Mouse (Mus musculus) embryonic facial prominence, embryonic 12.5 days (tissue): ENCODE results near the gene Nkx1-2. TPM values are rescaled to one million over a fixed set of nuclear protein-coding genes. Genes with fewer than 3 reads are reported as not detected.

Experiments
- ATAC-seq: fragments of 200-750 bp; cut with Nextera tagmentation; 2 replicates; pipeline ENCODE4 v1.8.0; 2017; ENCODE audit not compliant: insufficient number of reproducible peaks, insufficient read depth, low FRiP score, low TSS enrichment
- H3K27ac ChIP-seq: fragments of 300-500 bp; sonication (generic); 2 replicates; pipeline ENCODE4 v1.5.1; 2016; ENCODE audit warnings: mild to moderate bottlenecking
- H3K27me3 ChIP-seq: fragments of 300-500 bp; sonication (generic); 2 replicates; pipeline ENCODE4 v1.6.1; 2016; ENCODE audit warnings: mild to moderate bottlenecking, moderate library complexity
- H3K36me3 ChIP-seq: fragments of 300-500 bp; sonication (generic); 2 replicates; pipeline ENCODE4 v1.6.1; 2016; ENCODE audit warnings: mild to moderate bottlenecking
- H3K4me1 ChIP-seq: fragments of 300-500 bp; sonication (generic); 2 replicates; pipeline ENCODE4 v1.6.1; 2016
- H3K4me2 ChIP-seq: fragments of 300-500 bp; sonication (generic); replicated peaks from 2 replicates; pipeline ENCODE4 v1.6.1; 2016; ENCODE audit warnings: mild to moderate bottlenecking, moderate library complexity
- H3K4me3 ChIP-seq: fragments of 300-500 bp; sonication (generic); 2 replicates; pipeline ENCODE4 v1.5.1; 2016; ENCODE audit warnings: mild to moderate bottlenecking
- H3K9ac ChIP-seq: fragments of 300-500 bp; sonication (generic); 2 replicates; pipeline ENCODE4 v1.6.1; 2016; ENCODE audit warnings: mild to moderate bottlenecking, moderate library complexity
- H3K9me3 ChIP-seq: fragments of 300-500 bp; sonication (generic); 2 replicates; pipeline ENCODE4 v1.6.1; 2016; ENCODE audit warnings: mild to moderate bottlenecking, moderate library complexity
- WGBS: fragments of 180-500 bp; shearing (Covaris S2); methylation state at CpG from one replicate; pipeline ENCODE4 v1.1.7; 2016; 5-methylcytosine and 5-hydroxymethylcytosine counted together
- polyA plus RNA-seq: library from polyadenylated mRNA; unstranded; fragments of >200 nt; fragmentation: Nextera tagmentation; extraction: Ambion mirVana; gene quantifications from 2 replicates; pipeline ENCODE4 v1.2.1, GENCODE M21; 2016

The Nkx1-2 gene
- 0.06 and 0.15 TPM in 2 replicates for polyA plus RNA-seq

- peak within 1 kb of the TSS; percentile 82 for H3K4me2 ChIP-seq
- H3K9ac ChIP-seq: 0 out of 2 replicates have a peak within 1 kb of the TSS, but pooled peaks have one; percentile 24
- ATAC-seq: no peak
- H3K27me3 ChIP-seq: peaks cover 94% of the 10 kb centered on the region
- H3K4me1 ChIP-seq: peaks cover 30% of the 10 kb centered on the region
- no peak within 1 kb of the TSS for H3K27ac ChIP-seq
- no peaks in the 10 kb centered on the region for H3K36me3 ChIP-seq
- WGBS: under 1% methylated on average over 48 of the region's 52 CpGs
- peak within 1 kb of the TSS; percentile 40 for H3K4me3 ChIP-seq
- no peaks in the 10 kb centered on the region for H3K9me3 ChIP-seq
These were observed at the start of gene Nkx1-2 for GRCm38 (mm10) chr7:132599071-132599975. Gene Nkx1-2, minus strand, starts transcription at chr7:132599637.

- Histone ChIP-seq H3K27me3 (0 out of 2 replicates have a peak, but pooled peaks cover under 1% of the 10 kb centered on the region), H3K27ac (no peak overlapping the region), H3K4me3 (no peak overlapping the region), H3K36me3 (no peaks in the 10 kb centered on the region), H3K9ac (no peak overlapping the region), H3K4me2 (no peak overlapping the region), H3K4me1 (no peaks in the 10 kb centered on the region), H3K9me3 (no peaks in the 10 kb centered on the region)
- ATAC-seq: no peak
- WGBS: 97% methylated on average over 1 of the region's 1 CpGs
These were observed 47.1 kb upstream of the Nkx1-2 start for GRCm38 (mm10) chr7:132646514-132646913.

DNA sequence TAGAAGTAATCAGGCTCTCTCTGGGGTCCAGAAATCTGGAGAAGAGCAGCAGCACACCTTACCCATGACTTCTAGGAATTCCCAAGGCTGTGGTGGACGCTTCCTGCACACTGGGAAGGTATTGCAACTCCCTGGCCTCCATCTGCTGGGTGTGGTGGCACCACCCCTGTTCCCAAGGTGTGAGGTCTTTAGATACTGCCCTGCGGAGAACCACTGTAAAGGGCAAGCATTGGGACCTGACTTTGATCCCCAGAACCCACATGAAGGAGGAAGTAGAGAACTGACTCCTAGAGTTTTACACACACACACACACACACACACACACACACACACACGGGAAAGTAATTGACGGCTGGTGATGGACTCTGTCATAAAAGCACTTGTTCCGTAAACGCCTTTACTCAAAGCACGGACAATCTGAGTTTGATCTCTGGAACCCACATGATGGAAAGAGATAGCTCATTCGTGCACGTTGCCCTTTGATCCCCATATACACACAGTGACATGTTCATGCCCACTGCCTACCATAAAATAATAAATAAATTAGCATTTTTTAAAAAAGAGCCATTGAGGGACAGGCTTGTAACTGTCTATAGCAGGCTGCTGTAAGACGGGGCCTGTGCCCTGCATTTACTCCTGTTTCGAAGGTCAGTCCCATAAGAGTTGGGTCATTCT, 45.3 kb upstream of the Nkx1-2 start:
- no peak overlapping the region for H3K9ac ChIP-seq
- H3K4me3 ChIP-seq: no peak overlapping the region
- H3K27me3 ChIP-seq: peaks cover 4% of the 10 kb centered on the region; the same call in 1 of the 2 replicates
- no peaks in the 10 kb centered on the region for H3K36me3 ChIP-seq
- H3K4me1 ChIP-seq: no peaks in the 10 kb centered on the region
- no peaks in the 10 kb centered on the region for H3K9me3 ChIP-seq
- no peak overlapping the region for H3K4me2 ChIP-seq
- no peak overlapping the region for H3K27ac ChIP-seq
- 81% methylated on average over 11 of the region's 11 CpGs for WGBS
- no peak for ATAC-seq

GRCm38 (mm10) chr7:132641606-132642005, 42.2 kb upstream of the Nkx1-2 start:
- peaks cover 4% of the 10 kb centered on the region; the same call in 1 of the 2 replicates for H3K27me3 ChIP-seq
- 63% methylated on average over 1 of the region's 1 CpGs for WGBS
- ATAC-seq: peak; percentile 12; the same call in 1 of the 2 replicates

DNA sequence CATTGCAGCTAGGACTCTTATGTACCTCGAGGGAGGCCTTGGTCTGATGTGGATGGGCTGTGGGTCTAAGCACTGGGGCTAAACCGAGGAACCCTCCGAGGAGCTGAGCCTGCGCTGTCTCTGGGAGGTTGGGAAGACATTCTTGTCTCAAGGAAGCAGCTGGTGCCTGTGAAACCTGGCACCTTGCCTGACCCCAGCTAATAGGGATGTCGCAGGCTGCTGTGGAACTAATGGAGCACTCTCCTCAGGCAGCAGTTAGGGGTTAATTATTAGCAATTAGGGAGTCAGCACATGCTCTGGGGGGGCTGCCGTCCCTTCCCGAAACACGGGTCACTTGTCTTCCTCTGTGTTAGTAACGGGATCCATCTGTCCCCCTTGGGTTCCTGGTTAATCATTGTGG, 41.5 kb upstream of the Nkx1-2 start:
- peaks cover 4% of the 10 kb centered on the region; the same call in 1 of the 2 replicates for H3K27me3 ChIP-seq
- H3K36me3 ChIP-seq: no peaks in the 10 kb centered on the region
- no peak overlapping the region for H3K4me3 ChIP-seq
- WGBS: 23% methylated on average over 9 of the region's 9 CpGs
- no peak overlapping the region for H3K9ac ChIP-seq
- no peaks in the 10 kb centered on the region for H3K9me3 ChIP-seq
- no peak for ATAC-seq
- H3K4me1 ChIP-seq: no peaks in the 10 kb centered on the region
- H3K4me2 ChIP-seq: no peak overlapping the region
- no peak overlapping the region for H3K27ac ChIP-seq

More at GRCm38 (mm10) chr7:132641606-132642005, 42.2 kb upstream of the Nkx1-2 start:
- Histone ChIP-seq H3K36me3 (no peaks in the 10 kb centered on the region), H3K27ac (no peak overlapping the region), H3K4me2 (no peak overlapping the region), H3K4me3 (no peak overlapping the region), H3K9me3 (no peaks in the 10 kb centered on the region), H3K9ac (no peak overlapping the region), H3K4me1 (no peaks in the 10 kb centered on the region)

DNA sequence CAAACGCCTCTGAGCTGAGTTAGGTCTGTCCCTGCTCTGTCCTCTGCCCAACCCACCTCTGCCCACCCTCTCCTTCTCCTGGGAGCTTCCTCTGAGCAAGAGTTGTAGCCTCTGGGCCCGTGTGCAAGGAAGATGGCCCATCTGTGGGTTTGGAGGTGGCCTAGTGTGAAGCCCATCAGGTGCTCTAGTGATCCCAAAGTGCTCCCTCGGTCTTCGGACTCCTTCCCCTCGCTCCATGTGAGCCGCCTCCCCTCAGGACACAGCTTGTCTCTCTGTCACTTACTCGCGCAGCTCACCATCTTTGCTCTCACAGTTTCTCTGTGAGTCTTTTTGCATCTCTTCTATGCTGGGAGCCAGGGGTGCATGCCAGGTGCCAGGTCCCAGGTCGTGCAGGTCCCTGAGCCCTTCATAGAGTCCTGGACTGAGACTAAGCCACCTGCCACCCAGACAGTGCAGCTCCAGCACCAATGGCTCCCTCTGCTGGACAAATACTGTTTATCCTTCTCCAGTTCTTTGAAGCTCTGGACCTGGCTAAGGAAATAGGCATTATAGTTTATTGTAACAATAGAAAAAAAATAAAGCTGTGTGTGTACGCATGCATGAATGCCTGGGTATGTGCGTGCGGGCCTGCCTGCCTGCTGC, 39.1 kb upstream of the Nkx1-2 start:
- no peaks in the 10 kb centered on the region for H3K36me3 ChIP-seq
- no peak overlapping the region for H3K4me3 ChIP-seq
- no peaks in the 10 kb centered on the region for H3K4me1 ChIP-seq
- no peak overlapping the region for H3K27ac ChIP-seq
- 50% methylated on average over 12 of the region's 12 CpGs for WGBS
- peaks cover 4% of the 10 kb centered on the region; the same call in 1 of the 2 replicates for H3K27me3 ChIP-seq
- no peak overlapping the region for H3K4me2 ChIP-seq
- H3K9ac ChIP-seq: no peak overlapping the region
- ATAC-seq: 0 out of 2 replicates have a peak, but pooled peaks have one; percentile 41
- H3K9me3 ChIP-seq: no peaks in the 10 kb centered on the region

DNA sequence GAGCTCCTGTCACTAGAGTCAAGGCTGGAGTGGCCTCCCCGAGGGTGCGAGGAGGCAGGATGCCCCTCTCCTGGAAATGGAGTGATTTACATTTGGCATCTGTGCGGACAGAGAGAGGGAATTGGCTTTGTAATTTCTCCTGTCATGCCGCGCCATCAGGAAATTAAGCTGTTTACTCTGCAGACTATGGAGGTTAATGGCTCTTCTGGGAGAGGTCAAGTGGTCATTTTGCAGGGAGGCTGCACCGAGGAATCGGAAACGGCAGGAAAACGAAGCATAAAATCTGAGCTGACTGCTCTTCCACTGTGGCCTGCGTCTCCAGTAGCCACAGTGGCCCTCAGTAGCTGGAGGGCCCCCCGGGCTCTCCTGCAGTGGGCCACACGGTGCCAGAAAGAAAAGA, 37.9 kb upstream of the Nkx1-2 start:
- Histone ChIP-seq H3K36me3 (no peaks in the 10 kb centered on the region), H3K4me3 (no peak overlapping the region), H3K9me3 (no peaks in the 10 kb centered on the region), H3K4me1 (no peaks in the 10 kb centered on the region), H3K4me2 (no peak overlapping the region), H3K9ac (no peak overlapping the region), H3K27me3 (peaks cover 4% of the 10 kb centered on the region; the same call in 1 of the 2 replicates), H3K27ac (no peak overlapping the region)
- WGBS: 21% methylated on average over 12 of the region's 12 CpGs
- no peak for ATAC-seq

DNA sequence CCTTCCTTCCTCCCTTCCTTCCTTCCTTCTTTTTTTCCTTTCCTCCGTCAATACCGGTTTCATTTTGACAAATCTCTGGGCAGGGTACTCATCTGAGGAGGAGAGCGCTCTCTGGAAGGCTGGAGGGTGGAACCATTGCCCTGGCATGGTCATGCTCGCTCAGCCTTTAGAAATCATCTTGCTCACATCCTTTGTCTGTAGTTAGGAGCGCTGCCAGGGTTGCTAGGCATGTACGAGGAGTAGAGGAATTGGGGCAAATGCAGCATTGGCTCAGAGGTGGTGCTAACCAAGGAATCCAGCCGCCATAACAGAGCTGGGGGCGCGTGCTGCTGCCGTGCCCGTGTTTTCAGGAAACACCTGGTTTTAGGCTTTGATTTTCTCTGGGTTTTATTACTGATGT, 31.9 kb upstream of the Nkx1-2 start:
- no peak for ATAC-seq
- 80% methylated on average over 11 of the region's 11 CpGs for WGBS
- H3K4me1 ChIP-seq: no peaks in the 10 kb centered on the region

GRCm38 (mm10) chr7:132627448-132627847, 28.0 kb upstream of the Nkx1-2 start:
- H3K36me3 ChIP-seq: no peaks in the 10 kb centered on the region
- H3K9me3 ChIP-seq: no peaks in the 10 kb centered on the region
- no peaks in the 10 kb centered on the region for H3K27me3 ChIP-seq
- H3K4me3 ChIP-seq: no peak overlapping the region
- no peak overlapping the region for H3K9ac ChIP-seq
- 80% methylated on average over 3 of the region's 3 CpGs for WGBS
- no peak overlapping the region for H3K27ac ChIP-seq
- no peak for ATAC-seq
- H3K4me2 ChIP-seq: no peak overlapping the region
- H3K4me1 ChIP-seq: no peaks in the 10 kb centered on the region

More for the DNA sequence above, 31.9 kb upstream of the Nkx1-2 start:
- H3K27me3 ChIP-seq: no peaks in the 10 kb centered on the region
- no peaks in the 10 kb centered on the region for H3K9me3 ChIP-seq
- H3K9ac ChIP-seq: no peak overlapping the region
- H3K27ac ChIP-seq: no peak overlapping the region
- H3K4me2 ChIP-seq: no peak overlapping the region
- no peak overlapping the region for H3K4me3 ChIP-seq
- H3K36me3 ChIP-seq: no peaks in the 10 kb centered on the region

DNA sequence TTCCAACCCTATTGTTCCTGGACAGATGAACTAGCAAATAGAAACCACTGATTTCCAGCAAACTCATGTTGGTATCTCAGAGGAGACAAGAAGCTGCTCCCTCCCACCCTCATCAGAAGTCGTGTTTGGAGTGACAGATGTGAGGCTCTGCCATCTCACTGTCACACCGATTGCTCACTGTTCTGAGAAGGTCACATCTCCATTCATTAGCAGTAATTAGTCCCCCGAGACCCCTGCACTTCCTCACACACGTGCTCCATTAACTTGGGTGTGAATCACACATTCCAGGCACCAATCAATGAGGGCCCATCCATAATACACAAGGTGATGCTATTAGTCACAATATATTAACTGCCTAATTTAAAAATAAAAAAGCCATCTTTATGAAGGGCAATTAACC, 26.7 kb upstream of the Nkx1-2 start:
- no peak overlapping the region for H3K27ac ChIP-seq
- WGBS: 56% methylated on average over 4 of the region's 4 CpGs
- H3K36me3 ChIP-seq: no peaks in the 10 kb centered on the region
- no peak overlapping the region for H3K4me3 ChIP-seq
- no peak for ATAC-seq
- H3K9me3 ChIP-seq: no peaks in the 10 kb centered on the region
- H3K27me3 ChIP-seq: no peaks in the 10 kb centered on the region
- no peak overlapping the region for H3K4me2 ChIP-seq
- H3K9ac ChIP-seq: no peak overlapping the region
- no peaks in the 10 kb centered on the region for H3K4me1 ChIP-seq

DNA sequence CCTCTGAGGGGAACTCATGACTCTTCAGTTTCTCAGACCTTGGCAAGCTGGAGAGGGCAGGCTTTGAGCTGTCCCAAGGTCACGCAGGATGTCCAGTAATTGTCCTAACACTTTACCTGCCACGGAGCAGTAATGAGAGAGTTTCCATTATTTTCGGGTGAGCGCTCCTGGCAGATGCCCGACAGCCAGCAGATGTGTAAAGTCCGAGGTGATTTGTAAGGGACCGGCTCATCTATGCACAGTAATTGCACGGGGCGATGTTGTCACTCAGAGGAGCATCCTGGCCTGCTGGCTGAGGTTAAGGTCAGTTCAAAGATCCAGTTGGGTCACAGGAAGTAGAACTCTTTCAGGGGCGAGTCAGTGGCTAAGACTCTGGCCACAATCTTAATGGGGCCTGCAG, 24.7 kb upstream of the Nkx1-2 start:
- Histone ChIP-seq H3K9me3 (no peaks in the 10 kb centered on the region), H3K4me2 (no peak overlapping the region), H3K27me3 (no peaks in the 10 kb centered on the region), H3K4me1 (no peaks in the 10 kb centered on the region), H3K27ac (no peak overlapping the region), H3K36me3 (no peaks in the 10 kb centered on the region), H3K9ac (no peak overlapping the region), H3K4me3 (no peak overlapping the region)
- no peak for ATAC-seq
- WGBS: 76% methylated on average over 10 of the region's 10 CpGs
